Mouse (Mus musculus) thymus, adult 2 months (tissue): Measurements from ENCODE around the gene Pld1. TPM values are rescaled to one million over a fixed set of nuclear protein-coding genes. Genes with fewer than 3 reads are reported as not detected.

Source experiments
- DNase-seq: peaks from one replicate; pipeline ENCODE4 v3.0.0; 2021
- H3K27ac ChIP-seq: fragments of 200-500 bp; 2 replicates; pipeline ENCODE4 v1.5.1; 2012; ENCODE audit warnings: low read length, control low read depth; ENCODE audit not compliant: control insufficient read depth, insufficient read depth
- H3K27me3 ChIP-seq: fragments of 200-500 bp; 2 replicates; pipeline ENCODE4 v1.6.1; 2012; ENCODE audit warnings: mild to moderate bottlenecking, low read length, moderate library complexity, mixed read lengths; ENCODE audit not compliant: control insufficient read depth, insufficient read depth
- H3K36me3 ChIP-seq: fragments of 200-500 bp; 2 replicates; pipeline ENCODE4 v1.6.1; 2012; ENCODE audit warnings: mild to moderate bottlenecking, low read length, moderate library complexity; ENCODE audit not compliant: control insufficient read depth, insufficient read depth
- H3K4me1 ChIP-seq: fragments of 200-500 bp; replicated peaks from 2 replicates; pipeline ENCODE4 v1.6.1; 2012; ENCODE audit warnings: low read length; ENCODE audit not compliant: control insufficient read depth, insufficient read depth
- H3K4me3 ChIP-seq: fragments of 200-500 bp; 2 replicates; pipeline ENCODE4 v1.5.1; 2012; ENCODE audit warnings: mild to moderate bottlenecking, low read length, control low read depth, moderate library complexity; ENCODE audit not compliant: control insufficient read depth, insufficient read depth
- CTCF ChIP-seq: fragments of 200-500 bp; IDR thresholded peaks from 2 replicates; pipeline ENCODE4 v1.5.1; 2012; ENCODE audit warnings: mild to moderate bottlenecking, control low read depth, low read length, moderate library complexity, borderline replicate concordance; ENCODE audit not compliant: control insufficient read depth, poor library complexity, insufficient read depth; ENCODE audit errors: extremely low read depth
- POLR2A ChIP-seq: fragments of 200-500 bp; IDR thresholded peaks from 2 replicates; pipeline ENCODE4 v1.6.1; 2012; ENCODE audit warnings: mild to moderate bottlenecking, low read length, control low read depth, moderate library complexity; ENCODE audit not compliant: control insufficient read depth, poor library complexity, insufficient read depth; ENCODE audit errors: extremely low read depth
- WGBS: fragments of 180-500 bp; shearing (Covaris S2); methylation state at CpG from one replicate; pipeline ENCODE4 v1.1.7; 2018; 5-methylcytosine and 5-hydroxymethylcytosine counted together
- polyA plus RNA-seq: library from polyadenylated mRNA; depleted of rRNA; stranded (reverse); fragments of >200 nt; gene quantifications from 2 replicates; pipeline ENCODE4 v1.2.3, GENCODE M21; 2012

The Pld1 gene
- polyA plus RNA-seq, 1 experiment: 3.2 TPM

GRCm38 (mm10) chr3:28107446-28108004 is 169.0 kb downstream of the Pld1 start:
- H3K36me3 ChIP-seq: no peaks in the 10 kb centered on the region
- no peak for DNase-seq
- no peaks in the 10 kb centered on the region for H3K27me3 ChIP-seq
- TF ChIP-seq CTCF (no peak), POLR2A (no peak)
- no peak overlapping the region for H3K27ac ChIP-seq
- 49% methylated on average over 6 of the region's 6 CpGs for WGBS
- H3K4me1 ChIP-seq: no peaks in the 10 kb centered on the region
- no peak overlapping the region for H3K4me3 ChIP-seq

GRCm38 (mm10) chr3:28111516-28111915 is 173.0 kb downstream of the Pld1 start:
- H3K36me3 ChIP-seq: no peaks in the 10 kb centered on the region
- DNase-seq: no peak
- 86% methylated on average over 5 of the region's 5 CpGs for WGBS
- no peak overlapping the region for H3K27ac ChIP-seq
- no peaks in the 10 kb centered on the region for H3K27me3 ChIP-seq
- TF ChIP-seq POLR2A (no peak), CTCF (no peak)
- no peaks in the 10 kb centered on the region for H3K4me1 ChIP-seq
- H3K4me3 ChIP-seq: no peak overlapping the region

GRCm38 (mm10) chr3:28113881-28114280 is 175.4 kb downstream of the Pld1 start:
- Histone ChIP-seq H3K4me1 (no peaks in the 10 kb centered on the region), H3K27ac (no peak overlapping the region), H3K4me3 (no peak overlapping the region), H3K27me3 (no peaks in the 10 kb centered on the region), H3K36me3 (no peaks in the 10 kb centered on the region)
- WGBS: 97% methylated on average over 2 of the region's 2 CpGs
- no peak for DNase-seq
- TF ChIP-seq POLR2A: no peak
- no peak for TF ChIP-seq CTCF

GRCm38 (mm10) chr3:28141716-28142115 is 203.2 kb downstream of the Pld1 start:
- no peaks in the 10 kb centered on the region for H3K27me3 ChIP-seq
- no peaks in the 10 kb centered on the region for H3K36me3 ChIP-seq
- no peaks in the 10 kb centered on the region for H3K4me1 ChIP-seq
- 92% methylated on average over 5 of the region's 5 CpGs for WGBS
- H3K4me3 ChIP-seq: no peak overlapping the region
- no peak for DNase-seq
- H3K27ac ChIP-seq: no peak overlapping the region
- TF ChIP-seq POLR2A: no peak
- no peak for TF ChIP-seq CTCF

GRCm38 (mm10) chr3:28142121-28142520 is 203.6 kb downstream of the Pld1 start:
- no peak overlapping the region for H3K4me3 ChIP-seq
- TF ChIP-seq POLR2A: no peak
- no peak for TF ChIP-seq CTCF
- DNase-seq: no peak
- H3K4me1 ChIP-seq: no peaks in the 10 kb centered on the region
- H3K27ac ChIP-seq: no peak overlapping the region
- H3K36me3 ChIP-seq: no peaks in the 10 kb centered on the region
- 78% methylated on average over 2 of the region's 2 CpGs for WGBS
- no peaks in the 10 kb centered on the region for H3K27me3 ChIP-seq

GRCm38 (mm10) chr3:28144676-28145075 is 206.2 kb downstream of the Pld1 start:
- TF ChIP-seq CTCF: no peak
- TF ChIP-seq POLR2A: no peak
- Histone ChIP-seq H3K4me1 (no peaks in the 10 kb centered on the region), H3K36me3 (no peaks in the 10 kb centered on the region), H3K27me3 (no peaks in the 10 kb centered on the region), H3K27ac (no peak overlapping the region), H3K4me3 (no peak overlapping the region)
- no peak for DNase-seq

- H3K4me3 ChIP-seq: no peak overlapping the region
- WGBS: 96% methylated on average over 3 of the region's 3 CpGs
- DNase-seq: no peak
- no peaks in the 10 kb centered on the region for H3K4me1 ChIP-seq
- no peak for TF ChIP-seq CTCF
- TF ChIP-seq POLR2A: no peak
- no peaks in the 10 kb centered on the region for H3K36me3 ChIP-seq
- H3K27me3 ChIP-seq: no peaks in the 10 kb centered on the region
- H3K27ac ChIP-seq: no peak overlapping the region
These were observed 207.0 kb downstream of the Pld1 start for GRCm38 (mm10) chr3:28145461-28145860.
